Mouse (Mus musculus): Measurements from ENCODE around the gene Ring1.
"Not testable (repeated sequence)": the region's sequence is repeated elsewhere in the genome, so short reads cannot be mapped to it uniquely, and the experiment has no call there.

- TF ChIP-seq CTCF (IDR thresholded peaks at IDR 0.05; ENCODE audit: low read depth, low read length); POLR2A (IDR thresholded peaks at IDR 0.05; ENCODE audit: borderline replicate concordance, low read depth, low read length): not testable (repeated sequence)
Observed at GRCm38 (mm10) chr17:34000796-34001195, 23.7 kb downstream of the Ring1 start.
